Mouse (Mus musculus): ENCODE measurements around the gene Qrfp.

The Qrfp gene

DNA sequence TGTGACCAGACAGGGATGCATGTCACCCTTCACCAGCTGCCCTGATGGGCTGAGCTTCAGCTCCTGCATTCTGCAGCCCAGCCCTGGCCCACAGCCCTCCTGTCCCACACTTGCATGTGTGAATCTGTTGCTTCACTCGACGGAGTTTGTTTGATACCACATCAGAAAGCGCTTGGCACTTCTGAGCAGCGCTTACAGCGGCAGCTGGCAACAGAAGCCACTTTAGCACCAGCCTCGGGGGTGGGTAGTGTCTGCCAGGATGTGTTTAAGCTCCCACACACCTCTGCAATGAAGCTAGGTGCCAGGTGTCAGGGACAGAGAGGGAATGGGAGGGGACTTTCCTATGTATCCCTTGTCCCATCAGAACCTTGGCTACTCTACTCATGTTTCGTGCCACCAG lies 4.3 kb upstream of the Qrfp start:
- DNase-seq = peak; percentile 71

DNA sequence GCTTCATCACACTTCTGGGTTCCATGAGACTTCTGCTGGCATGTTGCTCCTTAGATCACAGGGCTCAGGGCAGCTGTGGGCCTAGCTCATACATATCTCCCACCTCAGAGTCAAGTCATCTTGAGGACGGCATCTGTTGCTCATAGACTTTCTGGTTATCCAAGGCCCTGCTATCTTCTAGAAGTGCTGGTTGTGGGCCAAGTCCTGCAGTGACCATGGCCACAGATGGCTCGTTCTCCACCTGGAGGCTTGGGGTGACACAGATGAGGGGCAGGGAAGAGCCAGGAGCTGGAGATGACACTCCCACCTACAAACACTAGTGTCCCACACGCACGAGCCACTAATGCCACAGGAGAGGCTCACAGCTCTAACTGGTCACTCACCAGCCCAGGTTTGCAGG lies 3.3 kb upstream of the Qrfp start:
- no peak for DNase-seq

DNA sequence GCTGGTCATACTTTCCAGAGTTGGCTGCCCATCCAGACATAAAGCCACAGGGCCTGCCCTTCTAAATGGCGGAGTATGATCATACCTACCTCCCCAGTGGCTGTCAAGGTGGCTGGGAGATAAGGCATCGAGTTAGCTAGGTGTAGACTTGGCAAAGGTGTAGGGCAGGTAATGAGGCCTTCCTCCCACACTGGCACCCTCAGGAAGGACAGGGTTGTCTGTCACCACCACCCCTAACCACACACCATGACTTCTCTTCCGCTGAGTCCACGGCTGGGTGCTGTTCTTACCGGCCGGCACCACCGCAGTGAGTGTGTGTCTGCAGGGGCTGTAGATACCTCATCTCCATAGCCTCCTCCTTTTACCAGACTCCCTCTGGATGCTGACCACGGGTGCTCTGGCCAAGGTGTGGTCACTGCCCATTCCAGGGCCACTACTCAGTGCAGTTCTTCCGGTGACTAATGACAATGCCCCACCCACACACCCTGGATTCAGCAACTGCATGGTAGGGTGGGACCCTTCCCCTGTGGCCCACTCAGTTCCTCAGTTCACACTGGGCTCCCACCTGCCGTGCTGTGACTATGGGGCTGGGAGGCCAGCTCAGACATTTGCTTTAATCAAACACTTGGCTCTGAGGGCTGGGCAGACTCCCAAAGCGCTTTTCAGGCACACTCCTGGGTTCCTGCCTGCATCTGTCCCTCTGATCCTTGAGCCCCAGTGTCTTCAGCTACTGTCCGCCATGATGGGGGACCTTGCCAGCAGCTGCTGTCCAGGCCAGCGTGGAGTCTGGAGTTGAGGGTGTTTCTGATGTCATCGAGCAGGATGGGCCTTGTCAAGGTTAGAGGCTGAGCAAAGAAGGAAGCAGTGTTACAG lies 942 bp upstream of the Qrfp start:
- no peak for DNase-seq

DNA sequence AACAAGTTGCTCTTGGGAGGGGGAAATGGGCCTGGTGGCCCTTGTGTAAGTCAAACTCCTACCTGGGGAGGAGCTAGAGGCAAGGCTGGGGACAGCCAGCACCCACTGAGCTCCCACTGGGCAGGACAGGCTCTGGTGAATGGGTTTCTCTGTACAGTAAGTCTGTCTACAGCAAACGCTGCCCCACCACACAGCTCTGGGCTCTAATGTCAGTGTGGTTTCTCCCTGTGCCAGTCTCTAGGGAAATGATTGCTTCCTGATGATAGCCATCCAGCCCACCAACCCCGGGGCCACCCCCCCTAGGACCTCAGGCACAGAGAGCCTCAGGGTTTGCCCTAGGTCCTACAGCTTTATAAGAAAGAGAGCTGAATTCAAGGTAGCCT lies 1.0 kb downstream of the Qrfp start:
- no peak for DNase-seq

DNA sequence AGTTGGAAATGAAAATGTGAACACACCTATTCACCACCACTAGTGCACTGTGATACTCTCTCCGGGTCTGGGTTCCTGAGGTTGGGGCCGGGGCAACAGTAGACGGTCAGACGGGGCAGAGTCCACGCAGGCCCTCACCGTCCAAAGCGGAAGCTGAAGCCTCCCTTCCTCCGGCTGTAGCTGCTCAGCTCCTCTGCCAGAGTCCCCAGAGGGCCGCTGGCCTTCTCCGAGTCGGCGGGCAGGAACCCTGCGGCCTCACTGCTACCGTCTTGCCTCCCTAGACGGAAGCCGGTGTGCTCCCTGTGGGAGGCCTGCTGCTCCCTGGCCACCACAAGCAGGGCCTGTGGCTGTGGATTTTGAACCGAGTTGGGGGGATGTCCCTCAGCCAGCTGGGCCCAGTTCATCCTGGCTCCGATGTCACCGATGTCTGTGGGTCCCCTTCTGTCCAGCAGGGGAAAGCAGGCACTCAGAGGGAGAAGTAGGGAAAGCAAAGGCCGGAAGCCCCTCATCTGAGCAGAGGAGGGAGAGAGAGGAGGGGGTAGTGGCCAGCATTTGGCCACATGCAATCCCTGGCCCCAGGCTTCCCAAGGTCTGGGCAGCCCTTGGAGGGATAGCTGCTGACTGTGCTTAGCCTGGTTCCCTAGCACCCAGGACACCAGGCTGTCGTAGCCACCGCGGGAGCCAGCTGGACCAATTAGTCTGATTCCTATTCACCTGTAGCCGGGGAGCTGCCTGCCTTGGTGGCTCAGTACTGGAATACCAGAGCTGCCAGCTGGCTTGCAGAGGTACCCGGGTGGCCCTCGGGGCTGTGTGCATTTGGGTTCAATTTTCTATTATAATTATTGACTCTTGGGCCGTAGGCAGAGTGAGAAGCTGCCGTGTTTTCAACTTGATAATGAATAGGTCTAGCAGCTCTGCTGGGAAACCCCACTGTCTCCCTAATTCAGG lies 1.7 kb downstream of the Qrfp start:
- DNase-seq = no peak

DNA sequence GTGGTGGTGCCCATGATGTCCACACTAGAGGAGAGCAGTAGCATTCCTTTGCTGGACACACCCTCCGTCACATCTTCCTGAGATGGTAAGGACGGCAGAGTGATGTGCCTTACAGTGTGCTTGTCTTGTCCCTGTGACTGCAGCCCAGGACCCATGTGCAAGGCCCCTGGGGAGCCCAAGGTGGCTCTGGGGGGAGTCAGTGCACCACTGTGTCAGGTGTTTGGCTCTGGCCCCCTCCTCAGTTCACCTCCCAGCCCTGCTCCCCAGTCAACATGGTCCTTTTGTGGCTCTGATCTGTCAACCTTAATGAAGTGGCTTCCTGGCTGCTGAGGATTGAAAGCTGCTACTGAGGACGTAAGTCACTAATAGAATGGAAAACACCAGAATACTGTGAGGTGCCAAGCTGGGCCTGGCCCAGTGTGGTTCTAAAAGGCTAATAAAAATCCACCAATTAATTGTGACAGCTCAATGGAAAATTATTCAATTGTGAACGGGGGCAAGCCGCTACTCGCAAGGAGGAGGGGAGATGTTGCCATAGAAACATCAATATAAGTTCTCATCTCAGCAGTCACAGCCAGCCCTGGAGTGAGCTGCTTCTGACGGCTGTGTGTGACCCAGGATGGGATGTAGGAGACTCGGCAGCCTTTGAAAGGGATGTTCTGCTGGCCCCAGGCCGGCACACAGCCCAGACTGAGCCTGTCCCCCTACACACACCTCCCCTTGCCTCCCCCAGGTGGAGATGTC lies 3.6 kb downstream of the Qrfp start:
- no peak for DNase-seq

DNA sequence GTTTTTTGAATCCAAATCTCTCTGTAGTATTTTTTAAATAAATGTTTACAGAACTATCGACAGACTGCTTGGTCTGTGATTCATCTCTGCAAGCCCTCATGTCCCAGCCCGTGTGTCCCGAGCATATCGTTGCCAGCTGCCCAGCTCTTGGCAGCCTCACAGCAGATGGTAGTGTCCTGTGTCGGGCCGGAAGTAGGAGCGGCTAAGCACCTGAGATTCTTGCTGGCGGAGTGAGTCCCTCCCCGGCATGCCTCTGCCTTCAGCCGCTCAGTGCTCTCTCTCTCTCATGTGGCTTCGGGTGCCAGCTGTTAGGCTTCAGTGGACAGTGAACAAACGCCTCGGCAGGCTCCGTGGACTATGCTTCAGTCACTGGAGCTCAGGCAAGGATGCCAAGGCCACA lies 6.9 kb downstream of the Qrfp start:
- DNase-seq = no peak

DNA sequence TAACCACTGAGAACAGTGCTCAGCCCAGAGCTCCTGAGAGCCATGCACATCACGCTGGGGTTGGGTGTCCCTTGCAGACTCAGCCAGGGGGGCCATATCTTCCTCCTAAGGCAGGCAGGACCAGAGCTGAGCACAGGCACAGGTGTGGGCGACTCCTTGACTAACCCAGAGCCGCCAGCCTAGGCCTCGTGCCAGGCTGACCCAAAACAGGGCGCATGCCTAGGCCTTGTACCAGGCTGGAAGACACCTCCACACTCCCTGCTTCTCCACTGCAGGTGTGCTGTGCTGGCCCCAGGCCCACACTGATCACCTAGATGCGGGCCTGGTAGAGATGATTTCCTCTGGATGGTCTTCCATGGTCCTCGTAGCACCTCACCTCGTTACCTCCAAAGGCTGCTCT lies 7.6 kb downstream of the Qrfp start:
- no peak for DNase-seq

DNA sequence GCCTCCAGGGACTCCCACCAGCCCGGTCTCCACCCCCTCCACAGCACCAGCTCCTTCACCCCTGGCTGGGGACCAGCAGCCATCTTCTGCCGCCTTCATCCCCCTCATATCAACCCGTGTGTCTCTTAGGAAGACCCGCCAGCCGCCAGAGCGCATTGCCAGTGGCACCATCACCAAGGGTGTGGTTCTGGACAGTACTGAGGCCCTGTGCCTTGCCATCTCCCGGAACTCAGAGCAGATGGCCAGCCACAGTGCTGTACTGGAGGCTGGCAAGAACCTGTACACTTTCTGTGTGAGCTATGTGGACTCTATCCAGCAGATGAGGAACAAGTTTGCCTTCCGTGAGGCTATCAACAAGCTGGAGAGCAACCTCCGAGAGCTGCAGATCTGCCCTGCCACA lies 9.0 kb downstream of the Qrfp start:
- no peak for DNase-seq

DNA sequence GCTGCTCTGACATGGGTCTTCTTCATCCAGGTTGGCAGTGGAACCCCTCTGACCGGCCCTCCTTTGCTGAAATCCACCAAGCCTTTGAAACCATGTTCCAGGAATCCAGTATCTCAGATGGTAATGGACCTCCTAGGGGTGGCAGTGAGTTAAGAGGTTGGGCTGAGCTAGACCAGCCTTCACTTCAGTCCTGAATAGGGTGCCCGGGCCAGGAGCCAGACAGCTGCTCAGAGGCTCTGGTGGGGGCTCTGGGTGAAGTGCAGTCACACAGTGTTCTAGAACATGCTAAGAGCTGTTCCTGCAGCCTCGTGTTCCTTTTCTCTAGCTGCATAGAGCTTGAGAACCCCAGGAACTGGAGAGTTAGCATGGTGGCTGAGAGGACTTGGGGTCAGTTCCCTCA lies 13.4 kb downstream of the Qrfp start:
- no peak for DNase-seq

DNA sequence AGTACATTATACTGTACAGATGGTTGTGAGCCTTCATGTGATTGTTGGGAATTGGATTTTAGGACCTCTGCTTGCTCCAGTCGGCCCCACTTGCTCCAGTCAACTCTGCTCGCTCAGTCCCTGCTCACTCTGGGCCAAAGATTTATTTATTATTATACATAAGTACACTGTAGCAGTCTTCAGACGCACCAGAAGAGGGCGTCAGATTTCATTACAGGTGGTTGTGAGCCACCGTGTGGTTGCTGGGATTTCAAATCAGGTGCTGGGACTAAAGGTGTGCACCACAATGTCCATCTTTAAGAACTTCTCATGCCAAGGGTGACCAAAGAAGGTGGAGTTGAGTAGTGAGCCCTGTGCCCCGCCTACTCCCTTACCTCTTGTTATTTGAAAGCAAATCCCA lies 17.8 kb downstream of the Qrfp start:
- DNase-seq = no peak

DNA sequence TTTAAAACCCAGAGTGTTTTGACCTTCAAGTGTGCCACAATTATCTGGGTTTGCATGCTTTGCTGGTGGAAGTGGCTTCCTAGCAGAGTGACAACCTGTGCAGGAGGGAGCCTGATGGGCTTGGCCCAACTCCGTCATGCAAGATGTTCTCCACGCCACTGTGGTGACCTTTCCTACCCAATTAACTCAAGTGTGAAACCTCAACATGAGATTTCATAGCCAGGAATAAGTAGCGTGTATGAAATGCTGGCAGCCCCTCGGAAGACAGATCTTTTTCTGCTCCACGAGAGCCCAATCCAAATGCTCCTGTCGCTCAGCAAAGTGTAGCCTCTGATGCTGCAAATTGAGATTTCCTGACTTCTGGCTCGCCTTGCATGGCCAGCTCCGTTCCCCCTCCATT lies 19.1 kb downstream of the Qrfp start:
- no peak for DNase-seq

DNA sequence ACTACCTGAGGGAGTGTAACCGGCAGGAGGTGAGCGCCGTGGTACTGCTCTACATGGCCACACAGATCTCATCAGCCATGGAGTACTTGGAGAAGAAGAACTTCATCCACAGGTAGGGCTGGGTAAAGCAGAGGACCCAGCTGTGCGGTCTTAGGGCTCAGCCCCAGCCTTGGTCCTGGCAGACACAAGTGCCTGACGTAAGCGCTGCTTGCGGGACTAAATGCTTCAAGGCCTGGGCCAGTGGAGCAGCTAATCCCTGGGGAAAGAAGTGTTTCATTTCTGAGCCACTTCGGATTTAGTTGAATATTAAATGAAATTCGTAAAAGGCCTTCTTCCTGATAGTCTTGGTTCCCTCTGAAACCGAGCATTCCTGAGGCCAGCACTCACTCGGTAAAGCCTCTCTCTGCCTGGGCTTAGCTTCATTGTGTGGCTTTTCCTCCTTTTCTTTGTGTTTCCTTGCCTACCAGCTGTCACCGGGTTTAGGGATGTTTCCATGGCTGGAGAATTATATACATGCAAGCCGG lies 19.6 kb downstream of the Qrfp start:
- no peak for DNase-seq

DNA sequence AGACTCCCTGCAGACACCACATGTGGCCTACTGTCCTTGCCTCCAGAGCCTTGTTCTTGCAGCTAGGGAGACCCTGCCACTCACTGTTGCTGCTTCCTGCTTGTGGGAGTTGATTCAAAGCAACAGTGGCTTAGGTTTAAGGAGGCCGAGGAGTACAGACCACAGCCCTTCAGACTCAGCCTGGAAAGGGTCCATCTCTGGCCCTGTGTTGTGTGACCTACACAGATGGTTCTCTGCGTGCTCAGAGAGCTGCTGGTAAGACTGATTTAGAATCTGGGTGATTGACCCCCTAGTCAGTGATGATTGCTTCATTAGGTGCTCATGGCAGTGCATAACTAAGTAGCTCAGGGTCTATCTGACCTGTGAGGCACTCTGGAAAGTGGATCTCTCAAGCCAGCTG lies 21.2 kb downstream of the Qrfp start:
- DNase-seq = no peak

DNA sequence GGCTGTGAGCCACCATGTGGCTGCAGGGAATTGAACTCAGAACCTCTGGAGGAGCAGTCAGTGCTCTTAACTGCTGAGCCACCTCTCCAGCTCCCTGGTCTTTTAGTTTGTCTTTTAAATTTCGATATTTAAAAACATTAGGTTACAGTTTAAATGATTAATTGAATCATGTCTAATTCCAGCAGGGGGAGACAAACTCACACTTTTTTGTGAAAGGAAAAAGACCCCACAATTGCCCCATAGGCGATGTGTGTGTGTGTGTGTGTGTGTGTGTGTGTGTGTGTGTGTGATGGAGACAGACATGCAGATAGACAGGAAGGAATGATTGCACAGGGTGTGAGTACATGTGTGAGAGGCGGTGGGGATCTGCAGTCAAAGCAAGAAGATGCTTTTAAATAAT lies 22.2 kb downstream of the Qrfp start:
- no peak for DNase-seq

DNA sequence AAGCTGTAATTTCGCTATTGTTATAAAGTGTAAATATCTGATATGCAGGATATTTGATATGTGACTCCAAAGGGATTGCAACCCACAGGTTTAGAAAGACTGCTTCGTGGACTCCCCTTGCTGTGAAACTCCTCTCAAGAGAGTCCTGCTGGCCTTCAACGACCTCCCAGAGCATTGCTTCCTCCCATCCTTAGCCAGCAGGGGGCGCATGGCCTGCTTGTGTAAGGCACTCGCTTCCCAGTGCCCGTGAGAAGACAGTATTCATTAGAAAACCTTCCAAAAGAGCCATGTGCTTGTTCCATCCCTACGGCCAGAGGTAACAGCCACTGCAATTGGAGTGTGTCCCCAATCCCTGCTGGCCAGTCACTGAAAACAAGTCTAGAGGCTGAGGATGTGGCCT lies 23.4 kb downstream of the Qrfp start:
- peak; percentile 93 for DNase-seq

DNA sequence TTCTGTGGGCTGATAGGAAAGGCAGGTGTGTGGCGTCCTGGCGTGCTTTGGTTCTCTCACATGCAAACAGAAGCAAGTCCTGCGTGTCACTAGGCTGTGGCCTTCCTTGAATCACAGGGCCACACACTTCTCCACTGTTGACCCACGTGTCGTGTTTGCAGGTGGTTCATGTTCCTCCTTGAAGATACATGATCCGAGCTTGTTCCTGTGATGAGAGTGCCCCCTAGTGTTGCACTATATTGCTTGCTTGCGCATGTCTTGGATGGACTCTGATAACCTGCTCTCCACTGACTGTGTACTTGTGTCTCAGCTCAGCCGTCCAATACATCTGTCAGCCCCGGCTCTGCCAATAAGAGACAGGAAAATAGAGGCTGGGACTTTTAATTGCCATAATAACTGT lies 25.3 kb downstream of the Qrfp start:
- peak; percentile 80 for DNase-seq

DNA sequence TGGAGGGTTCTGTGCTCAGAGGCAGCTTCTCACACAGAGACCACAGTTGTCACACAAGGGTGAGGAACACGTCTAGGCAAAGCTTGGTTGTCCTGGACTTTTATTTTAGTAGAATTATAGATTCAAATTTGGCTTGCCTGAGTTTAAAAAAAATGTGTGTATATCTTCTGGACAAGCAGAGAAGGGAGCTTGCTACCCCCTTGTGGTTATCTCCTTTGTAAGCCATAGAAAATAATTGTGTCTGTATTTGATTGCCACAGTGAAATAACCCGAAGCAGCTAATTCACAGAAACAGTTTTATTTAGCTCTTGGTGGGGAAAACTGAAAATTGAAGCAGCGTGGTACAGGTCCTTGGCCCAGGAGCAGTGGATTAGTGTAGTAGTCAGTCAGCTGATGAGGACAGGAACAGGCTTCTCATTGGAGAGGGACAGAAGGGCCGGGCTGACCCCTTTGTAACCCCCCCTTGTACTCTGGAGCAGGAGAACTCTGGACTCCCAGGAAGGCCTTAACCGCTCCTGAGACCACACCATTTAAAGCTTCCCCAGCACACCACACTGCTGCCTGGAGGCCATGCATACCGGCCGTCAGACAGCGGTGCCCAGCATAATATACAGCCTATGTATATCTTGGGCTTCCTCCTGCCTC lies 27.3 kb downstream of the Qrfp start:
- DNase-seq = no peak

DNA sequence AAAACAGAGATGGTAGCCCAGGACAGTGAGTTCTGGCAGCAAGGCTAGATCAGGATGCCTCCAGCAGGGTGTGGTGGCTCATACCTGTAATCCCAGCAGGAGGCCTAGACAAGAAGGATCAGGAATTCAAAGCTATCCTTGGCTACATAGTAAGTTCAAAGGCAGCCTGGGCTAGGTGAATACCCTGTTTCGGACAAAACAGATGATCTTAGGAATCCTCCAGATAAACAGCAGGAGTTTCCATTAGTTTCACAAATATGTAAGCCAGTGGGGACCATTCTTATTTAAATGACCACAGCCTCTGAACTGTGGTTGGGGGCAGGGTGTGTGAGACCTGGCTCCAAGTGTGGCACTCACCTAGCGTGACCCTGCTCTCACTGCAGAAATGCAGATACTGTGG lies 31.1 kb downstream of the Qrfp start:
- DNase-seq = no peak

DNA sequence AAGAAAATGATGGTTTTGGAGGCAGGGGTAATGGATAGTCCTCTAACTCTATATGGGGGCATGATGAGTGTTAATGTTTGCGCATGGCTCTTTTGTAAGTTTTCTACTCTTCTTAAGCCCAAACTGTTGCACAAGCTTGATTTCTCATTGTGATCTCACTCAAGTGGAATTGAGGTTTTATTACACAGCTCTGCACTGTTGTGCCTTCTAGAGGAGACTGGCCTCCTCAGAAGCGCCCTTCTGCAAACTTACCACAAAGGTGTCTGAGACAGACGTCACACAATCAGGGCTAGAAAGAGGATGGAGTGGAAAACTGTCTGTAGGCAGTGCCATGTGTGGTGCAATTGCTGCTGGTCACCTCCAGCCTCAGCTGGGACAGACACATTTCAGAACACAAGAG lies 33.9 kb downstream of the Qrfp start:
- no peak for DNase-seq

DNA sequence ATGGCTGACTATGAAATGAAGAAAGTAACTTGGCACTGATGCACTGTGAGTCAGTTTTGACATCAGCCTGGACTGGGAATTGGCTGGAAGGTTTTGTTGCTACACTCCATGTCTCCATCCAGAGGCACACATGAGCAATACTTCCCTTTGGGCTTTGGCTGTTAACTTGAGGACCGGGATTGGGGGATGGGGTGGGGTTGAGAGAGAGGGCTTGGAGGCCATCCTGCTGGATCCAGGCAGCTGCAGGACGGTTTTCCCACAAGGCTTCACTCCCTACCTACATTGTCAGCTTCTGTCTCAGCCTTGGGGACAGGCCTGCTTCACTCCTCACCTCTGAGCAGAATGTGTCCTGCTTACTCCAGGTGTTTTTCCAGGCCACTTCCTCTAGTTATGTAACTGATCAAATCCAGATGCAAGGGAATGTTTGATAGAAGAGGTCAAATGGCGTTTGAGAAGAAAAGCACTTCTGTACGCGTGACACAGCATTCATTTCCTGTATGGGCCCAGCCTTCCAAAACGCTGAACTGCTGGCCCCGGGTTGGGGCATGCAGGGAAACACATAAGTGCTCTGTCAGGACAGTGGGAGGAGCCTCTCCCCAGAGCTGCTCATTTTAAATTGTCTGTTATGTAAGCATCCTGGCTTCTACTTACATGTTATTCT lies 39.5 kb downstream of the Qrfp start:
- DNase-seq = peak; percentile 67

DNA sequence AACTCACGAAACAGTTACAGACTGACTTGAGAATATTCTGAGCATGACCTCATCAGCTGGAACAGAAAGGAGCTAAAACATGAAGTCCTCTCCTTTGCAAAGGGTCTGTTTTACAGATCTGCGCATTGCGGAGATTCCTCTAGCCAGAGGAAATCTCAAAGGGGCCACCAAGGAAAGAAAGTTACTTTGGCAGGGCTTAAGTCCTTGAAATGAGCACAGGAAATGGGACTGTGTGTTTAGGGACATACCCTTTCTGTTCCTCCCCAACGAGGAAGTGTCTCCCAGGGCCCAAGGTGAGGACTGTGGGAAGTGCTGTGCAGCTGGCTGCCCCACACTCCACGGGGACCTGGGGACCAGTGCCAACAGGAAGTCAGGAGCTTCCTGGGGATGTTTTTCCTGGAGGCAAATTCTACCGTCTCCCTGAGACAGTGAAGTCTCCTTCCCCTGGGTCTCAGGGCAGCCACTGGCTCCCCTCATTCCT lies 40.7 kb downstream of the Qrfp start:
- no peak for DNase-seq

All from thymus, postnatal 4 days (tissue).